Mouse (Mus musculus): ENCODE results near the gene Sall4.
"Not testable (repeated sequence)": the region's sequence is repeated elsewhere in the genome, so short reads cannot be mapped to it uniquely, and the experiment has no call there.

Gene Sall4

DNA sequence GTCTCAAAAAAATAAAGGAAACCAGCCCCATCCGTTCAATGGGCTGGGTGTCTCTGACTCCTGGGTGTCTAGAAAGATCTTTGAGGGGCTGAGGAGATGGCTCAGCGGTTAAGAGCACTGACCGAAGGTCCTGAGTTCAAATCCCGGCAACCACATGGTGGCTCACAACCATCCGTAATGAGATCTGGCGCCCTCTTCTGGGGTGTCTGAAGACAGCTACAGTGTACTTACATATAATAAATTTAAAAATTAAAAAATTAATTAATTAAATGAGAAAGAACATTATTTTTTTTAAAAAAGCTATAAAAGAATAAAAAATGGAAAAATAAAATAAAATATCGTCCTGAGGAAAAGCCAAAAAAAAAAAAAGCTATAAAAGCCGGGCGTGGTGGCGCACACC, 23.3 kb downstream of the Sall4 start:
- not testable (repeated sequence) for DNase-seq (ENCODE audit: low spot score in 2 of 2)

DNA sequence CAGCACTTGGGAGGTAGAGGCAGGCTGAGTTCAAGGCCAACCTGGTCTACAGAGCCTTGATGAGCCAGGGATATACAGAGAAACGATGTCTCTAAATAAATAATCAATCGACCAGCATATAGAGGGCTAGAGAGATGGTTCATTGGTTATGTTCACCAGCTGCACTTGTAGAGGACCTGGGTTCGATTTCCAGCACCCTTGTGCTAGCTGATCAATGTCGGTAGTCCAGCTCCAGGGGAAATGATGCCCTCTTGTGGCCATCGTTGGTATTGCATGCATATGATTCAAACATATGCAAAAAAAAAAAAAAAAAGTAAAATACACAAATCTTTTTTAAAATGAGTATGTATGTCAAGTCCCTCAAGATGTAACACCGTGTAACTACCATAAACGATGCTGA, 25.1 kb downstream of the Sall4 start:
- peak; percentile 38 to 79 for DNase-seq (ENCODE audit: low spot score in 2 of 2)

DNA sequence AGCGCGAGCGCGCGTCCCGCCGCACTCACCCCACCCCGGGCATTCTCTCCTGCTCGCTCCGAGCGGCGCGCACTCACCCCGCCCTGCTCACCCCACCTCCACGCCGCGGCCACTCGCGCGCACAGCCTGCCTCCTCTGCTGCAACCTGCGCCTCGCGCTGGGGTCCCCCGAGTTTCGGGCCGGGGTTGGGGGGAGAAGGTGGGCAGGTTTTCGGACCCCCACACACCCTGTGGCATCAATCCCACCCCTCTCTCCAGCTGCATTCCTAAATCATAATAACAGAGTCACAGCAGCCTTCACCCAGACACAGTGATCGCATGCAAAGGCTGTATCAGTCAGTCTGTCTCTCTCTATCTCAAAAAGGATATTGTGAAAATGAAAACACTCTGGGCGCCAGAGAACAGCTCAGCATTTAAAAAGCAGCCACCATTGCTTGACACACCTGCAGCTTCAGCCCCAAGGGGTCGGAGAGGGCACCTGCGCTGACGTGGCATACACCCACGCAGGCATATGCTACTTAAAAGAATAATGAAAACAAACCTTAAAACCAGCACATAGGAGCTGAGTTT, 25.6 kb downstream of the Sall4 start, which contains the start of gene Atp9a:
Gene Atp9a (minus strand): TSS at position 351 of the 569 bp plus-strand sequence.
- DNase-seq (ENCODE audit: low spot score in 2 of 2): peak in 1 of 2 experiments; percentile 67

DNA sequence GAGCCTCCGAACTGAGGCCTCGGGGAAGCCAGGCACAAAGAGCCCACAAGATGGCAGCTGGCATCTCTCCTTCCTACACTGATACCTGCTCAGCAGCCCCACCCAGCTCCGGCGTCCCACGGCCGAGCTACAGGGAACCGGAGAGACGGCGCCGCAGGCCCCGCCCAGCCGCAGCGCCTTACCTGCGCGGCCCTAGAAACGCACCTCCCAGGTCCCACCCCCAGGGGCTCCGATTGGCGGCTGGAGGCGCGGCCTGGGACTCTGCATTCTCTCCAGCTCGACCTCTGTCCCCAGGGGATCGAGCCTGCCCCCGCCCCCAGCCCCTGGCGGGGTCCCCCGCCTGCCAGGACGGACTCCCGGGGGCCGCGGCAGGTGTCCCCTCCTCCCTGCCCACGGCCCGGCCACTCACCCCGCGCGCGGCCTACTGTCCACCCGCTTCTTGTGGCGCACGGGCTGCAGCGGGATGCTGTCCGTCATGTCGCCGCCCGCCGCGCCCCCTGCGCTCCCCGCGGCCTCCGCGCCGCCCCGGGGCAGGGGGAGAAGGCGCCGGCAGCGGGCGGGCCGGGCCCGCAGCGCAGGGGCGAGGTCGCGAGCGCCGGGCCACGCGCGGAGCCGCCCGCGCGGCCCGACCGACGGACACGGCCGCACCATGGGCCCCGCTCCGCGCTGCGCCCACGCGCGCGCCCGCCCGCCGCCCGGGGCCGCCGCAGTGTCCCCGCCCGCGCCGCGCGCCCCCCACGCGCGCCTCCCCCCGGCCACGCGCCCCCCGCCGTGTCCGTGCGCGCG, 26.3 kb downstream of the Sall4 start:
- peak in 1 of 2 experiments; percentile 71 for DNase-seq (ENCODE audit: low spot score in 2 of 2)

DNA sequence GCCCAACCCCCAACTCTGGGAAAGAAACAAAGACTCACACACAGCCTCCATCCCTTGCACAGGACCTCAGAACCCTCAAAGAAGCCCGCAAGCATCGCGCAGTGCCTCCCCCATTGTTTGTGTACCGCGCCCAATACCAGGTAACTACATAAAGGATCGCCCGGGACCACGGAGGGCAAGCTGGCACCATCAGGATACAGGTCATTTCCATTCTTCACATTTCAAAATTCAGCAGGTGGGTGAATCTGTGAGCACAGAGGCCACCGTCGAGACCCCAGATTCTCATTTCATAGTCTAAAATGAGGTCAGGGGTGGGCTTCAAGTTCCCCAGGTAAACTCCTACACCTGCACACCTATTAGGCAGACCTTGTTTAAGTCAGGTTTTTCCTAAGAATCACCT, 27.2 kb downstream of the Sall4 start:
- no peak for DNase-seq (ENCODE audit: low spot score in 2 of 2)

DNA sequence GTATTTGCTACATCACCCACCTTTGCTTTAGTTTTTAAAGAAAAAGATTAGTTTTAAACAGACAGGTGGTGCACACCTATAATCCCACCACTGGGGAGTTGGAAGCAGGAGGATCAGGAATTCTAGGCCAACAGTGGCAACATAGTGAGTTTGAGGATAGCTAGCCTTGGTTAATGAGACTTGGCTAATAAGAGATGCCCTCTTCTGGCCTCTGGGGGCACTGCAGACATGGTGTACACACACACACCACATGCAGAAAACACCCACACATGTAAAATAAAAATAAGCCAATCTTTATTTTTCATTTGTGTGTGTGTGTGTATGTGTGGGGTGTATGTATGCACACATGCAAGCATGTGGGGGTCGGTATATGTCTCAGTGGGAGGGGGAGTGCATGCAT, 28.9 kb downstream of the Sall4 start:
- DNase-seq (ENCODE audit: low spot score in 2 of 2): no peak

DNA sequence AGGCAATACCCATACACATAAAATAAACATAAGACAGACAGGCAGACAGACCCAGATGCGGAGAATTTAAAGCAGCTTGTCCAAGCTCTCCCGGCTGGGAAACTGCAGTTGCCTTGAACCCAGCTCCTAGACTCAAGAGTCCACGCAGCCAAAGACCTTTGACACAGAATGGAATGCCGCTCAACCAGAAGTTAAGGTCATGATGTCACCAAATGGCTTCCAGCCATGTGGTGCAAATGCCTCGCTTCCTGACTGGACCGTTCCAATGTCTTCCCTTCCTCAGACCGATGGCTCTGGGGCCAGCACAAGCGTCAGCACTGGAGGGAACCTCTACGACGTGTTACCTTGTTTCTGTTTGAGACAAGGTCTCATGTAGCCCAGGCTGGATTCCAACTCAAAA, 29.9 kb downstream of the Sall4 start:
- no peak for DNase-seq (ENCODE audit: low spot score in 2 of 2)

DNA sequence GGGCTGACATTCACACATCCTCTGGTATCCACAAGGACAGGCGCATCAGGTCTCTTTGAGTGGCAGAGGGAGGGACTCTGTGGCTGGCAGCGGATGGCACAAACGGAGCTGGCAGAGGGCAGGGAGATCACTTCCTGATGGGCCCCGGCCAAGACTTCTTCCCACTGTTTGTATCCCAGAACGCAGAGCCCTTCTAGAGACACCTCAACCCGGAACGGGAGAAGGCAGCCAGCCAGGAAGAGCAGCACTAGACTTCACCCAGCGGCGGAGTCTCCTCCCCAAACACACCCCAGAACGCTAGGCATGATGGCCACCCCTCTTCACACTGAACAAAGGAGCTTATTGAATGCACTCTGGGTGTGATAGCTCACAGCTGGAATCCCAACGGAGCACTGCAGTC, 33.7 kb downstream of the Sall4 start:
- no peak for DNase-seq (ENCODE audit: low spot score in 2 of 2)

DNA sequence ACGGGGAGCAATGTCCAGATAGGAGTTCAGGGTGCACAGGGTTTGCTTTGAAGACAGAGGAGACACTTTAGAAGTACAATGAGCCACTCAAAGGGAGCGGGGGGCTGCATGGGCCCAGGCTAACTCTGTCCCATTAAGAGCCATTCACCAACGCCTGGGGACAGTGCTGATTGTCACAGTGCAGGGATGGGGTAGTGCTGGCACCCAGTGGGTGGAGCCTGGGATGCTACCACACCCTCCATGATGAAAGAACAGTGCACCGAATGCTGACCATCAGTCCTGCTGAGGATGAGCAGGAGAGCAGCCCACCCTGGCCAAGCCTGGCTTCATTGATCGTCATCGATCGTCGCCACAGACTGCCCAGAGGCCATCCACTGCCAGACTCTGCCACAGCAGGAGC, 36.5 kb downstream of the Sall4 start:
- no peak for DNase-seq (ENCODE audit: low spot score in 2 of 2)

DNA sequence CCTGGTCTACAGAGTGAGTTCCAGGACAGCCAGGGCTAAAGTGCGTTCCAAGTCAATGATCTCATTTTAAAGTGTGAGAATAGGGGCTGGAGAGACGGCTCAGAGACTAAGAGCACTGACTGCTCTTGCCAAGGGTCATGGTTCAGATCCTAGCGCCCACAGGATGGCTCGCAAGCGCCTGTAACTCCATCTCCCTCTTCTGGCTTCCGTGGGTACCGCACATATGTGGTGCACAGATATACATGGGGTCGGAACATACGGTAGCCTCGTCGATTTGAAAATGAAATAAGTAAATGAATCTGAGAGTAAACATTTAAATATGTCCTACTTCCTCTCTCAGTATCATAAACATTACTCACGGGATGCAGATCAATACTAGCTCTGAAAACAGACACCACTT, 38.0 kb downstream of the Sall4 start:
- no peak for DNase-seq (ENCODE audit: low spot score in 2 of 2)

DNA sequence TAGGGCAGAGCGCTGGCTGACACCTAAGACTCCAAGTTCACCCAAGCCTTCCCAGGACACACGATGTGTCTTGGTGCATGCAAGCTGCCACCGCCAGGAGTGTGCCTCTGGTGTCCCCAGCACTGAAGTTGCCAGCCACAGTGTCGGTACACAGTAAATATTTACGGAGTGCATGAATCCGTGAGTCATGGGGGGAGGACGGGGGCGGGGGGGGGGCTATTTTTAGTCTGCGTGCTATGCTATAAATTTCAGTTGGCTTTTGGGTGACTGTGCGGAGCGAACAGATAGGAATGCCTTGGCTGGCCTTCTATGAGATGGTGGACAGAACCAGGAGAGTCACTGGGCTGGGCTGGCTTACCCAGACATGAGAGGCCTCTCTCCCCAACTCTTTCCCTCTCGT, 39.7 kb downstream of the Sall4 start:
- DNase-seq (ENCODE audit: low spot score in 2 of 2): no peak

DNA sequence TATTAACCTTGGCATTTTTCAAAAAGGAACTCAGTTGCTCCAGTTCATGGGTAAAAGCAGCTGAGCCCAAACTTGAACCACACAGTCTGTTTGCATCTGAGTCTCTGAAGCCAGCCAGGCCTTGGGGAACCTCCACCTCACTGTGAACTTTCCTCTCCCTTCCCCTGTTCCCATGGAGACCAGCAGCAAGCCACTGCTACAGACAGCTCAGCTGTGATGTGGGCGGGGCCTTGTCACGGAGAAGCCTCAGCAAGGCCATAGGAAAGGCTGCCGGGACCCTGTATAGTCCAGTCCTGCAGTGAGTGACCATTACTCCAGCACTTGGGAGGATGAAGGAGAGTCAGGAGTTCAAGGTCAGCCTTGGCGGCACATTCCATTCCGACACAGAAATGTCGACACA, 41.7 kb downstream of the Sall4 start:
- DNase-seq (ENCODE audit: low spot score in 2 of 2): no peak

DNA sequence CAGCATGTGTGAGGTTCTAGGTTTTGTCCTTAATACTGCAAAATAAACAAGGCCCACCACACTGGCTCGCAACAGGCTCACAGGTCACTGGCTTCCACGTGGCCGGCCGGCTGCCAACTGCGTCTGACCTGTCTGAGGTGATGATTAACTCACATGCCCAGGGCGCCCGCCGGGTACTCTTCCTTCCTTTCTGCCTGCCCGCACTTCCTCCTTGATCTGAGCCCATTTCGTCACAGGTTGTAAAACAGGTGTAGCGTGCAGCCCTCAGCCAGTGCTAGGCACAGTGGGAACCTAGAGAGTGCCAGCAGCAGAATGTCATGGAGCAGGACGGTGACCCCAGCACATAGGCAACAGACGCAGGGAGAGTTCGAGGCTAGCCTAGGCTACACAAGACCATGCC, 46.4 kb downstream of the Sall4 start:
- DNase-seq (ENCODE audit: low spot score in 2 of 2): no peak

DNA sequence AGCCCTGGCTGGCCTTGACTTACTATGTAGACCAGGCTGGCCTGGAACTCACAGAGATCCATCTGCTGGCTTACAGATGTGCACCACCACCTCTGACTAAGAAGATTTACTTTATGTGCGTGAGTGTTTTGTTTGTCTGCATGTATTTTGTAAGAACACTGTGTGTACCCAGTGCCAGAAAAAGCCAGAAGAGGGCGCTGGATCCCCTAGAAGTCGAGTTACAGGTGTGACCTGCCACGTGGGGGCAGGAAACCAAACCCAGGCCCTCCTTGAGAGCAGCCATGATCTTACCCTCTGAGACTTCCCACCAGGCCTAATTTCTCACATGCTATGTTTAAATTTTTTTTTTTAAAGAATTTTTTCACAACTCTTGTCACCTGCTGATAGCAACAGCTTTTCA, 48.0 kb downstream of the Sall4 start:
- no peak for DNase-seq (ENCODE audit: low spot score in 2 of 2)

DNA sequence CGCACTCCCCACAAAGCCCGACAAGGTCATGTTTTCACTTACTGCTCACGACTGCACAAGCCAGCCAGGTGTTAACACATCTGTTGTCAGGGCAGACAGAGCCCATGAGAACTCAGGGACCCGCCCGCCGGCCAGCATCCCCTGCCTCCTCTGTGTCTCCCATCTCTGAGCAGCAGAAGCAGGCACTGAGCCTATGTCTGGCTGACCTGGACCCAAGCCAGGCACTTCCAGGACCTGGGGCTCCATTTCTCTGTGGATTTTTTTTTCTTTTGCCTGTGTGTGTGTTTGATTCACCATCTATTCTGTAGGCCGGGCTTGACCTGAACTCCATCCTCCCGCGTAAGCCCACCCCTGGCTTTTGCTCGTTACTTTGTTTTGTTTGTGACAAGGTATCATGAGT, 49.0 kb downstream of the Sall4 start:
- no peak for DNase-seq (ENCODE audit: low spot score in 2 of 2)

DNA sequence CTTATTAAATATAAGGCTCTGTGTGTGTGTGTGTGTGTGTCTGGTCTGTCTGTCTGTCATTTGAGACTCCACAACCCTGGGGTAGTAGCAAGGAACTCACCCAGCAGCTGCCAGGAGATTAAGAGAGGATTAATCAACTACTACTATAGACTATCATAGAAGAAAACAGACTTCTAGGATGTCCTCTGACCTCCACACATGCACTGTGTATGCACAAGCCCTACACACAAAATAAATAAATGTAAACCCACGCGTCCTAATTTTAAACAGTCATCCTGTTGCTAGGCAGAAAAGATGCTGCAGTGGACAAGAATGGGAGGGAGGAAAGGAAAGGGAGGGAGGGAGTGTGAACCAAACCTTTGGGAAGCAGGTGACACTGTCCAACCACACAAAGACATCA, 49.5 kb downstream of the Sall4 start:
- no peak for DNase-seq (ENCODE audit: low spot score in 2 of 2)

DNA sequence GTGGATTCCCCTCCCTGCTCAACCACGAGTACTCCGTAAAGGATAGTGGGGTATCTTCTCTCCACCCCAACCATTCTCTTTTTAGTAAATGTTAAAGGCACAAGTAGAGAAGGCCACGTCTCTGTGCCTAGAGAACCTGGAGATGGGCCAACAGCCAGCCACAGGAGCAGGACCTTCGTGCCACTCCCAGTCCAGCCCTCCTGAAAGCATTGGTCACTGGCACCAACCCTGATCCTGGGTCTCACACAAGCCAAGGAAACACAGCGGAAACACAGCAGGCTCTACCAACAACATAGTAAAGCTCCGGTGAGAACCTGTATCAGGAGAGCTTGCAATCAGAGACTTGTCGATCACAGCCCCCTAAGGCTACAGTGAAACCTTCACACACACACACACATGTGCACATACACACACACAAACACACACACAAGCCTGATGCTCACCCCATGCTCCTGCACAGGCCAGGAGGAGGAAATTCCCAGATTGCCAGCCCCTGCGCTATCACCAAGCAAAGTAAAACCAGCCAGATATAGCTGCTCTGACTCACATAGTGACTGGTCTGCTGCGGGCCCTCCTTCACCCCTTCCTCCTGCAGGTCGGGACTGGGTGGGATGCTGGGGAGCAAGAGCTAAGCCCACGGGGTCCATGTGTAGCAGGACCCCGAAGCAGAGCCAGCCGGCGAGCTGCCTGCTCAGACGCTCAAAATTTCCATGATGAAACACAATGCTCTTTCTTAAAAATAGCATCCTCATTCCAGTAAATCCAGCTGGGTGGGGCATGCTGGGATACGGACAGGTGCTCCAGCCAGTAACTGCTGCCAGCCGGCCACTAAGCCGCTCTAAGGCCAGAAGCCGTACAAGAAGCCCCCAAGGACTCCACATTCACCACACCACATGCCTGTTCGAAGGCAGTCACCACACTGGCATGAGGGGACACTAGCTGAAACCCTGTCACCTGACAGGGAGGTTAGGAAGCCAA, 55.3 kb downstream of the Sall4 start:
- no peak for DNase-seq (ENCODE audit: low spot score in 2 of 2)

DNA sequence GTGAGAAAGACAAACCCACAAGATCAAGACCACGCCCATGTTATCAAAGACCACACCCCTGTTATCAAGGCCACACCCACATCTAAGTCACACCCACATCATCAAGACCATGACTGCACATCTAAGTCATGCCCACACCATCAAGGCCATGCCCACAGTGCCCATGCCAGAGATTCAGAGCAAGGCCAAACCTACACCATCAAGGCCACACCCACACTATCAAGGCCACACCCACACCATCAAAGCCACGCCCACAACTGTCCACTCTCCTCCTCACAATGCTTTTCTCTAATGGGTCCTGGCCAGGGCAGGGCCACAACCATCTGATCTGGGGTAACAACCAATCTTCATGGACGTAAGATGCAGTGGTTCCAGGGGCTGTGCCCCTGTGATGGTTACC, 56.8 kb downstream of the Sall4 start:
- no peak for DNase-seq (ENCODE audit: low spot score in 2 of 2)

DNA sequence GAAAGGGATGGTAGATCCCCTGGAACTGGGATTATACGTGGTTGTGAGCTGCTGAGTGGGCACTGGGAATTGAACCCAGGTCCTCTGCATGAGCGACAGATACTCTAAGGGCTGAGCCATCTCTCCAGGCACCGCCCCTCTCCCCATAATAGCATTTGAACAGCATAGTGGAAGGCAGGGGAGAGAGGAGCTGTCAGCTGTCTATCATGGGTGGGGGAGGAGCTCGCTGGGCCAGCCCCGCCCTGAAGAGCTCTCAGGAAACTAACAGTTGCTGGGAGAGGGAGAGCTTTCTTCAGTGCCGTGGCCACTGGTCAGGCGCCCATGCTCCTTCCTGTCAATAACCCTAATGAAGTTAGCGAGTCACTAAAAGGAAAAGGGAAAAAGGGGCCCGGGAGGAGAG, 60.0 kb downstream of the Sall4 start:
- no peak for DNase-seq (ENCODE audit: low spot score in 2 of 2)

DNA sequence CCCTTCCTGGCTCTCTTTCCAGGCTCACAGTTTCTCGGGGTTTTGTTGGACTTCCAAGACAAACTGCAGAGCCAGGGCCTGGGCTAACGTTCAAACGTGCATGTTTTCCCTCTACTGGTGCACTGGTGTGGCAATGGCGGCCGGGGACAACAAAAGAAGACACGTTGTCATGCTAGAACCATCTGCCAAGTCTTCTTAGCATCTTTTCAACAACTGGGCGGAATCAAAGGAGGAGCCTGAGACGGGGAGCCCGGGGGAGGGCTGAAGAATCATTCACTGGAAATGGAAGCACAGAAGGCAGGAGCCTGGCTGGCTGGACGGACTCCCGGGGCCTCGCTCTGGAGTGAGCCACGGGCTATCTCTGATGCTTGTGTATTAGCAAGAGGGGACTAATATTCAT, 65.5 kb downstream of the Sall4 start:
- DNase-seq (ENCODE audit: low spot score in 2 of 2): no peak
